Mouse (Mus musculus) urinary bladder, adult 18-20 months (tissue): ENCODE measurements at regions not wholly inside any gene's neighbourhood (a gene's known extent, or its start where the extent isn't known, plus 50 kb on each side); places are given as distances from the start of the nearest gene placed in this dataset.

Source experiments
- DNase-seq, 2 experiments: peaks; one replicate each; pipeline ENCODE4 v3.0.0; 2022; ENCODE audit warnings: low spot score in 2 of 2, mixed read lengths in 2 of 2

DNA sequence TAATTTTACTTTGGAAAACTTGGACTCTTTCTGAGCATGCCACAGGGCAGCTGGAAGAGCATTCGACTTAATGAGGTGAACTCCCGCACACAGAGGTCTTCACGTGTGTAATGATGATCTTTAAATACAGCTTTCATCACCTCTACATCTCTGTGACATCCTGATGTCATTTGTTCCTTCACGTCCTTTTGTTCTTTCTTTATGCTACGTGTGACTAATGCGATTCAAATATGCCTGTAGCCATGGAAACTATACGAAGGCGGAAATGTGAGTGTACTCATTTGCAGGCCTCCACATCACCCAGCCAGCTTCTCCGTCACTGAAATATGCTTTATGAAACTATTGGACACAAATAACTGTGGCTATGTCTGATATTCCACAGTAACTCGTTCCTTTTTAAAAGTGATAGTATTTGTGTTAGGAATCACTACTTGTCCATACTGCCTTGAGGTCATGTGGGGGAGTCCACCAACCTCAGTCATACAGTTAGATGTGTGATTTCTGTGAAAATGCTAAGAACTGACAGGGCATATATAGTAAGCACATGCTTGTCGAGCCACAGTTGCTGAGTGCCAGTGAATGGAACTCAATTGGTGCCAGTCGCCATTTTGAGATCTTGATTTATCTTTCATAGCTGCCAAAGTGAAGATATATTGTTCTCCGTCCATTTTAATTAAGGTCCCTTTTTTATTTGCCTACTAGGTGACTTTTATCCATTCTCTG is 145.9 kb downstream of the Plk2 start:
- no peak for DNase-seq

DNA sequence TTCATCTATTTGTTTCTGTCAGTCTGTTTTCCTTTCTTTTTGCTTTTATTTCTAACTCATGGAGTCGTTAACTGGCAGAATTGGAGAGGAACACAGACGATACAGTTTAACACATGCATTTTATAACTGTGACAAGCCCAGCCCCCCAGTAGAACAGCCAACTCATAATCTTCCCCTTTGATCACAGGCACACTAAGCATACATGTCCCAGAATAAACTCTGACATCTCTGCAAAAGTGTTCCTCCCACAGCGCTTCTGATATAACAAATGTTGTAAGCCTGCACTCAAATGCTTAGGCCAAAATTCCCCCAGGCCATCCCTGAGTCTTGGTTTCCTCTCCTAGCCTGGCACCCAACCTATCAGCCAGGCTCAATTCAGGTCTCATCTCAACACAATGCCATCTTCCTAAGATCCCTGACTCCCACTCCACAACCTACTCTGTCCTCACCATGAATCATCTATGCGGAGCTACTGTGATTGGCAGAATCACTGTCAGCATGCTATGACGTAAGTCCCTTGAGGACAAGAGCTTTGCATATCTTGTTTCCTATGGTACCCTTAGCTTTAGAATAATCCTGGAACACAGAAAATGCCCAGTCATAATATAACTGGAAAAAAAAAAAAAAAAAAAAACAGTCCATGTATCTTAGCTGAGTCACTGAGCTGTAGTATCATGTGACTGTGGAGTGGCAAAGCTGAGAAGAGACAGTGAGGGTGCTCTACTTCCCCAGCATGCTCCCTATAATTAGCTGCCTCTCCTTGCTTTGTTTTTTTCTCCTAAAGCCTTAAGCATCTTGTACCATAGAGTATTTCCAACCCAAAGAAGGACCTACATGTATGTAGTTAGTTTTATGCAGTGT is 146.7 kb downstream of the Plk2 start:
- no peak for DNase-seq

- no peak for DNase-seq
Observed at GRCm38 (mm10) chr13:110542303-110543065, 147.6 kb downstream of the Plk2 start.

DNA sequence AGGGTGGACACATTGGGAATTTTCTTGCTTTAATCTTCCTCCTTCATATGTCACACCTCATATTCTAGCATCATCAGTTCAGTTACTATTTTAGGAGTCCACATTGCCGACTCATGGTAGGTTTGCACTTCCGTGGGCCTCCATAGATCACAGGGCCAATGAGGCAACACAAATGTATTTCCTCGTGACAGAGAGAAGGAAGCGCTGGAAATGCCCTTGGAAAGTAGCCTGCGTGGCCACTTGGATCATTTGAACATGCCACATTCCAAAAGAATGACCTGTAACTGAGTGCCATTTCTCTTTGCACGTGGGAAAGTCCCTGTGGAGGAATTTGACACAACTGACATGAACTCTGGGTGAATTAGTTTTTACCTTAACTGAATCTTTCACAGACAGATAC is 150.6 kb downstream of the Plk2 start:
- DNase-seq = no peak

DNA sequence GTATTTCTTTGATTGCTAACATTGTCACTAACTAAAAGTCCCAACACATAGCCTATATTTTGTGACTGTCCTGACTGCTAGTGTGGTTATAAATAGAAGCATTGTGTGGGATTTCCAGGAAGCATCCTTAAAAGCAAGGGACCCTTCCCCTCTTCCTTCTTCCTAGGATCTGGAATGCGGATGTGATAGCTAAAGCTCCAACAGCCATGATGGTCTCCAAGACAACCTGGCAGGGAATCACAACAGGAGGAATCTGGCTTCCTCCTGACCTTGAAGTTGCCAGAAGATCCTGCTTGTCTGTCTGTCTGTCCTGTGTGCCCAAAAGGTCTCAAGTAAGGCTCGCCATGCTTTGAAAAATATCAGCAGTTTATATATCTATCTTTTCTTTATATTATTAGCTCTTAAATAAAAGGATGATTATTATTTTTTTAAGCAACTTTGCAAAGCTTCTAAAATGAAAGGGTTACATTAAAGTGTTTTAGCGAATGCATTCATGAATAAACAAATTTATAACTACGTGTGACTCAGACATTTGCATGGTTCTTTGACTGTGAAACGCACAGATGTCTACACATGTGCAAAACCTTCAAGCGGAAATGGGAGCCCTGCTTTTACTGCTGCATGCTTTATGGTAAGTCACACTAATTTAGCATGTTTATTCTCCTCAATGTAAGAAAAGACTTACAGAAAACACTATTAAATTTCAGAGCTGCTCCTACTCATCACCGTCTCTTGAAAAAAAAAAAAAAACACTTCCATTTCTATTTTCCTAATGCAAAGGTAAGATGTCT is 160.9 kb downstream of the Plk2 start:
- DNase-seq = no peak

GRCm38 (mm10) chr13:110556355-110557095 is 161.7 kb downstream of the Plk2 start:
- no peak for DNase-seq

DNA sequence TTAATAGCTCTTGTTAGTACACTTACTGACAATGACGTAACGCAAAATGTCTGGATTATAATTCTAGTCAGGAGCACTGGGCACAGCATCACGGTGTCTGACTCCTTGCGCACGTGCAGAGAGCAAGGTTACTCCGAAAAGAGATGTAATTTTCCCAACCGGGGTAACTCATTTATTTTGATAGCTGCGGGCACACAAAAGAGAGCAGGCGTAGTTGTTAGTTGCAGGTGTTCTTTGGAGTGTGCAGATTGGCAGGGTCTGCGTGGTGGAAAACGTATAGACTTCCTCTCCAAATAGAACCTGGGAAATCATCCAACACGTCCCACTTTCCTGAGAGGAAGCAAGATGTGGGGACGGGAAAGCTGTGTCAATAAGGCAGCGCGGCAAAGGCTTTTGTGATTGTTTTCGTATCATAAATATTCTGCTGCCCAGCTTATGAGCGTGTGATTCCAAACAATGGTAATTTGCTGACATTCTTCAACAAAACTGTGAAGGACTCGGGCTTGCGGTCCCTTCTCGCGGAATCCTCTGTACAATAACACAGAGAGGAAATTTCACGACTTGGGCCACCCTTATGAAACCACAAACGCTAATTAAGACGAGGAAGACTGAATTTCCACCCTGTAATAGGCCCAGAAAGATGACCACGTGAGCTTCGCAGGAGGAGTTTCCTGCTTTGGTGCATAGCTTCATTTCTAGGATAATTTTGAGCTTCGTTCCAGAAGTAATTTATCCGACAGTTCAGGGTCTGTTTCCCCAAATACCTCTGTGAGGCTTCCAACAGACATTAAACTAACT is 163.3 kb downstream of the Plk2 start:
- DNase-seq = no peak

- DNase-seq = no peak
Observed at GRCm38 (mm10) chr13:110560566-110560965, 165.7 kb downstream of the Plk2 start.

GRCm38 (mm10) chr13:110562499-110562898 is 167.7 kb downstream of the Plk2 start:
- no peak for DNase-seq

GRCm38 (mm10) chr13:110562902-110563301 is 168.1 kb downstream of the Plk2 start:
- DNase-seq = no peak

DNA sequence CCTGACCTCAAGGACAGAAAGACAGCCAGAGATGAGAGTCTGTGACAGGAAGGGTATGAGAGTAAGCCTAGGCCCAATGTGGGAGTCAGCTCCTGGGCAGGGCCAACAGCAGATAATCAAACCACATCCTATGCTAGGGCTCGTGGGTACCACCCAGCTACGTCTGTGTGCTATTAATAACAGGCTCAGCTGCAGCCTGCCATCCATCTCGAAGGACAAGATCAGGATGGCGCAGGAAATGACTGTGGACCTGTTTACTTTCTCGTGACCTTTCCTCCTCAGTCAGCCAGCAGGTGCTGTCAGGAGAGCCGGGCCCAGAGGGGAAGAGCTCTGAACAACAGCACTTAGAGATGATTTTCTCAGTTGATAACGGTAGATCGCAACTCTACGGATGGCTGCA is 169.1 kb downstream of the Plk2 start:
- no peak for DNase-seq

DNA sequence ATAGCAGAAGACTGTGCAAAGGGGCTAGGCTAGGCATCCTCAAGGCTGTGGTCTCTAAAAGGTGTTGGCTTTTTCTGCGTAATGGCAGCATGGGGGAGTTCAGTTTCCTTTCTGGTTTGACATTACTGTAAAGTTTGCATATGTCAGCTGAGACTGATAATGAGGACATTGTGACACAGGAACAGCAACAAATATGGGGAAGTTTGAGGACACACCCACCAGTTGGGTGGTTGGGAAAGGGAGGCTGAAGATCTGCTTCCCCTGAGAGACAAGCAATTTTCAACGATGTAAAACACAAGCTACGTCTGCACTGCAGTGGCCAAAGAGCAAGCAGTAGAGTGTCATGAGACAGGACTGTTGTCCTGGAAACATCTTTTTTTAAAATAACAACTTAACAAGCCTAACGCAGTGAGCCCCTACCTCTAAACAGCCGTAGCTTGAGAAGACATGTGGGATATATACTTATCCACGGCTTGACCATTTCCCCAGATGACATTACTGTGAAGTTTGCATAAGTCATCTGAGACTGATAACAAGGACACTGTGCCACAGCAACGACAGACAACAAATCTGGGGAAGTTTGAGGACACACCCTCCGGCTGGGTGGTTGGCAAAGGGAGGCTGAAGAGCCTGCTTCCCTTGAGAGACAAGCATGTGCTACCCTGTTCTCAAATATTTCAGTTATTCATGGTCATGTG is 173.8 kb downstream of the Plk2 start:
- DNase-seq = no peak

DNA sequence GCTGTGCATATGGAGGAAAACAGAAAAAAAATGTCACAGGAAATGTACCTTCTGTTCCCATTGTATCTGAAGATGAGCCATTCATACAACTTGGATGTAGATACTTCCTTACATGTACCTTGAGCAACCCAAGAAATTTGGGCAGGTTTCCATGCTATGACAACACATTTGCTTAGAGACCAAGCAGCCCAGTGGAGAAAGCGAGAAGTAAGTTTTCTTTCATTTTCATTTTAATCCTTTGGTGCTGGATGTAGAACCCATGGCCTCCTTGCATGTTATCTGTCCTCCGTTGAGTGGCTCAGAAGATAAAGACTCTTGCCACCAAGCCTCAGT is 174.3 kb downstream of the Plk2 start:
- no peak for DNase-seq

- no peak for DNase-seq
Observed at GRCm38 (mm10) chr13:110570386-110570785, 175.5 kb downstream of the Plk2 start.

DNA sequence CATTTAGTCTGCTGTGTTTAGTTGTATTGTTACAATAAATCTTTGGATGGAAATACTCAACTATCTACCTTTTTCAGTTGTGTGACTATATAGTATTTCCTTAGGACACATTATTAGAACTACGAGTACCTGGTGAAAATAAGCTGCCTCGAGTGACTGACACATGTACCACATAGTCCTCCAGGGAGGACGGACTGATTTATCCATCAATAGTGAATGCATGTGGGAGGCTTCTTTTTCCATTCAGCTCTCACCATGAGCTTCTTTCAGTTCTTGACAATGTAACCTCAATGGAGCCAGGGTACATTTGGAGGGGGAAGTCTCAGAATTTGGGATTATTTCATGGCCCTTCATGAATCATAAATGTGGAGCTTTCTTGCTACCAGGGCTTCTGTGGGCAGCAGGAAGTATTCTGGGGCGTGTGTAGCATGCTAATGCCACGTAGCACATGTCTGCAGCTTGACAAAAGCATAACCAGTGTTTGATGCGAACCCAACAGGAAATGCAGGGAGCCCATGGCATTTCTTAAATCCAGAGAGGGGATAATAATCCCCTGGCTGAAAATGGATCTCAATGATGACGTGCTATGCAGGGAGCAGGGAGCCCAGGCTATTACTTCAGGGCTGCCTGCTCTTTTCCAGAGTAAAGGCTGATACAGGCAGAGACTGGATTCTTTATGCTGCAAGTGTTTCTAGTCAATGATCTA is 178.7 kb downstream of the Plk2 start:
- no peak for DNase-seq

GRCm38 (mm10) chr13:110574764-110575471 is 180.1 kb downstream of the Plk2 start:
- no peak for DNase-seq

- DNase-seq = no peak
Observed at GRCm38 (mm10) chr13:110578159-110578558, 183.3 kb downstream of the Plk2 start.

GRCm38 (mm10) chr13:110580166-110580565 is 185.3 kb downstream of the Plk2 start:
- DNase-seq = no peak
